Mouse (Mus musculus): ENCODE results near the gene Aass. TPM values are rescaled to one million over a fixed set of nuclear protein-coding genes. Genes with fewer than 3 reads are reported as not detected.

The Aass gene
- total RNA-seq, 1 experiment from 2014 or later: not detected

- ATAC-seq (replicated peaks in 1 of 2; ENCODE audit: insufficient read depth in 1 of 2, low FRiP score in 2 of 2, low TSS enrichment in 1 of 2, low read depth in 1 of 2, poor library complexity in 2 of 2, severe bottlenecking in 2 of 2): no peak
These were observed 48.0 kb downstream of the Aass start for GRCm38 (mm10) chr6:23084587-23085421.

- no peak for ATAC-seq (replicated peaks in 1 of 2; ENCODE audit: insufficient read depth in 1 of 2, low FRiP score in 2 of 2, low TSS enrichment in 1 of 2, low read depth in 1 of 2, poor library complexity in 2 of 2, severe bottlenecking in 2 of 2)
These were observed 52.6 kb downstream of the Aass start for GRCm38 (mm10) chr6:23079991-23080680.

GRCm38 (mm10) chr6:23078273-23078672, 54.5 kb downstream of the Aass start:
- no peak for ATAC-seq (replicated peaks in 1 of 2; ENCODE audit: insufficient read depth in 1 of 2, low FRiP score in 2 of 2, low TSS enrichment in 1 of 2, low read depth in 1 of 2, poor library complexity in 2 of 2, severe bottlenecking in 2 of 2)

DNA sequence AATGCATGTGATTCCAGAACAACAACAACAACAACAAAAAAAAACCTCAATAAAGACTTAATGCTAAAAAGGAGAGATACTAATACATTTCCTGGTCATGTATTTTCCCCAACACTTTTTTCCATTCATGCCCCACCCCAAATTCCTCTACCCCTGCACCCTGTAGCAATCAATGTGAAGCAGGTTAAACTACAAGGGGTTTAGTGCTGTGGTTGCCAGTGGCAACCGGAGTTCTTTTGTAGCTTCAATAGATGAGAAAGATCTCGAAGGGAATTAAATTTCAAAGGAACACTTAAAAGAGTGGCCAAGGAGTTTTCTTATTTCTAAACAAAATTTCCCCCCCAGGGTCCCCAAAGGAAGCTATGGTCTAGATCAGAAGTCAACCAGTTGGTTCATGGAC, 56.7 kb downstream of the Aass start:
- no peak for ATAC-seq (replicated peaks in 1 of 2; ENCODE audit: insufficient read depth in 1 of 2, low FRiP score in 2 of 2, low TSS enrichment in 1 of 2, low read depth in 1 of 2, poor library complexity in 2 of 2, severe bottlenecking in 2 of 2)

DNA sequence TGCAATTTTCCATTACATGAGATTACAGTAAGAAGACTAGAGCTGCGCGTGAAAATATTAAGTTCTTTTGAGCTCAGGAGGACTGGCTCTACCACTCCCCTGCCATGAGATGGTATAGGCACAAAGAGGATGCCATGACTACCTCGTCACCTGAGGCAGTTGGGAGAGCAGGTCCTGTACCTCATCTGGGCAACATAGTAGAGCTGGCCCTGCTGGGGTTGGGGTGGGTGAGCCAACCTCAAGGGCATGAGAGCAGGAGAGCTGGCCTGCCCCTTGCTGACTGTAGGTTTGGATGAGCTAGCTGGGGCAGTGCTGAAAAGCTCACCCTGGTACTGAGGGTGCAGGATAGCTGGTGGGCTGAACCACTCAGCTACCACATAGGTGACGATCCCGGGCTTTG, 77.1 kb downstream of the Aass start:
- no peak for ATAC-seq (replicated peaks in 1 of 2; ENCODE audit: insufficient read depth in 1 of 2, low FRiP score in 2 of 2, low TSS enrichment in 1 of 2, low read depth in 1 of 2, poor library complexity in 2 of 2, severe bottlenecking in 2 of 2)

DNA sequence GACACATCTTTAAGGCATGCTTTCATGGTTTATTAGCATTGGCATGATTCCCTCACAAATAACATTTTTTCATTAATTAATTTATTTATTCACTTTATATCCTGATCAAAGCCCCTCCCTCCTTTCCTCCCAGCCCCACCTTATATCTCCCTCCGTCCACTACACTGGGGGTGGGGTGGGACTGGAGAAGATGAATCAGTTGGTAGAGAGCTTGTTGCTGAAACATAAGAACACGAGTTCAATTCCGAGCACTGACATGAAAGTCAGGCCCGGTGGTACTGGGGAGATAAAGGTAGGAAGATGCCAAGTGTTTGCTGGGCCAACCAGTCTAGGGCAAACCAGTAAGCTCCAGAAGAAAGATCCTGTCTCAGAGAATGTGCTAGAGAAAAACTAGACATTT, 84.0 kb downstream of the Aass start:
- no peak for ATAC-seq (replicated peaks in 1 of 2; ENCODE audit: insufficient read depth in 1 of 2, low FRiP score in 2 of 2, low TSS enrichment in 1 of 2, low read depth in 1 of 2, poor library complexity in 2 of 2, severe bottlenecking in 2 of 2)

DNA sequence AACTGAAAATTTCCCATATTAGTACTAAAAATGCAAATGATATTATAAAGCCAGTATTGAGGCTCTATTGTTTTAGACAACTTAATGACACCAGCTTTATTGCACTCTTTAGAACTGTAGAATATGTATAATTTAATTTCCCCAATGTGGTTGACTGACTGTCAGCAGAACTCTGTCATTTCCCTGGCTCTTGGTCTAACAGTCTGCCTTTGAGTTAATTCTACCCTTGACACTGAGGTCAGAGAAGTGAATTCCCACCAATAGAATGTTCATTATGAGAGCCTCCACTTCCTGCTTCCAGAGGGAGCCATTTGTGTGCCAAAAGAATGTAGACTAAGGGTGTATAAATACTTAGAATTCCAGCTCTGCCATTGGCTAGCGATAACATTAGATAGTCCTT, 104.5 kb downstream of the Aass start:
- no peak for ATAC-seq (replicated peaks in 1 of 2; ENCODE audit: insufficient read depth in 1 of 2, low FRiP score in 2 of 2, low TSS enrichment in 1 of 2, low read depth in 1 of 2, poor library complexity in 2 of 2, severe bottlenecking in 2 of 2)

Other genes with a start within 250 kb of the Aass start
- gene Fezf1, start 115.4 kb upstream of the Aass start, total RNA-seq (2017): not detected in 2 replicates